Mouse (Mus musculus): ENCODE results near the gene Mlip.

Mlip gene

DNA sequence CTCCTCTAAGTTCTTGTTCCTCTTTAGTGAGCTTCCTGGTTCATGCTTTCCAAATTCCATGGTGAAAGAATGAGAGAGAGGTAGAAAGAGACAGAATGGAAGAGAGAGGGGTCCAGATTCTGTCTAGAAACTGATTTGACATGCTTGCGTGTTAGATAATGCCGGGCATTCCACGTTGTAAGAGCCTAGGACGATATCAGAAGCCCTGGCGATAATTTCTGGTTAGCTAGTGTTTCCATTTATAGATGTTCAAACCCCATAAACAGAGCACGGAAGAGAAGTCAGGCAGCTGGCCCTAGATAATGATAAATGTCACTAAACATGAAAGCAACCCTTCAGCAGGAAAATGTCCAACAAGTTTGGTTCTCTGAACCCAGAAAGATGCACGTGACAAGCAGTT, 5.1 kb downstream of the Mlip start:
- no peak for DNase-seq (ENCODE audit: low read depth)

DNA sequence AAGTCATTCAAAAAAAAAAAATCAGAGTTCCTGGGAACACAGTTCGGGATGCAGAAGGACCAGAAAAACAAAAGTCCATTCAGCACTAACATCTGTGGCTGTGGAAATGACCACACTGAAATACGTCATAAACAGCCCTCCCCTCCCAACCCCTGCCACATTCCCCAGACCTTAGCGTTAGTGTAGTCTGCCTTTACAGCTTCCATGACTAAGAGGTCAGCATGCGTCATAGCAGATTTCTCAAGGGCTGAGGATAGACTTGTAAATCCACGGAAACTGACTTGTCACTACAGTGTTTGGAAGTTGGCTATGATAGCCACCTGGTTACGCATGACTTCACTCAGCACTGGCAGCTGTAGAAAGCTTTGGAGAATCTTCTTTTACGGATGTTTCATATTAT, 8.5 kb downstream of the Mlip start:
- DNase-seq (ENCODE audit: low read depth), result peak; percentile 56

DNA sequence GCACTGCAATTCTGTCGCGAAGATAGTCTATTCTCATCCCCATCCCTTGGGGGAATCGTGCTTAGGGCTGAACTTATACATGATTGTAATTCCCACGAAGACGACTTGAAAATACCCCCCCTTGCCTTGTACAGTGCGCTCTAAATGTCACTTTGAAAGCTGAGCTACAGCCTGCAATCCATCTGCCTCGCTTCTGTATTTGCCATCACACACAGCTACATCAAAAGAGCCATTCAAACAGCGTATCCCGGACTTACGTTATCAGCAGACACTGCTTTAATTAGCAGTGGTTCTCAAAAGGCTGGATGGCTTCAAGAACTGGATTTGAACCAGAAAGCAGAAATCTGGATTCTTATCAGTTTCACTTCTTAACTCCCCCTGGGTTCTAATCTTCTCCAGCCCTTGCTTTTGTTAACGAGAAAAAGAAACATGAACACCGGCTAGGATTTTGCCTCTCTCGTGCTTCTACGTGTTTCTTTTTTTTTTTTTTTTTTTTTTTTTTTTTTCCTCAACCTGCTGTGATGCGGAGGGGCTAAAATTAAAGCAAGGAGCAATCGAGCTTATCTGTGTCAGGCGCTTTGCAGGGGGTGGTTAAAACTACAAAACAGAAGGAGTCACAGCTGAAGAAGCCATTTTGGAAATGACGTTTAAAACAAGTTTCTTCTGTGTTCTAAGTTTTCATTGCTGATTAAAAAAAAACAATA, 12.5 kb downstream of the Mlip start:
- DNase-seq (ENCODE audit: low read depth), result no peak

DNA sequence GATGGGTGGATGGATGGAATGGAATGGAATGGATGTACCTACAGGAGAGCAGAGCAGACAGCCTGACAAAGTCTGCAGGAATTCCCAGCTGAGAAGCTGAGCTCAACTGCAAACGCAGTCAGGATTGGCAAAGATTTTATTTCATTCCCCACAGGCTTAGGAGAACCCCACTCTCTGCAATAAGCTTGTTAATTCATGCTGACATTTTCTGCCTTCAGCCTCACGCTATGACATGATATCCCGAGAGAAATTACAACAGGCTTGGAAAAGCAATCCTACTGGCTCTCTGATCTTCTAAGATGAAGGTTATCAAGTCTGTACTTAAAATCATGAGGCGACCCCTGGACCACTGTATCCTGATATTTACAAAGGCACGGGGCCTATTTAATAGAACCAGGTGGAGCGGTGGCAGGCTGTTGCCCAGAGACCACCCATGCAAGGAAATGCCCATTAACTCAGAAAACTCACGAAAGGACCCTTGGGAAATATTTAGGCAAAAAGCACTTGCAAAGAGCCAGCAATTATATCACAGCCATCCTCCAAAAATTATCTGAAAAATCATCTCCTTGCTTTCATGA, 13.1 kb downstream of the Mlip start:
- no peak for DNase-seq (ENCODE audit: low read depth)

DNA sequence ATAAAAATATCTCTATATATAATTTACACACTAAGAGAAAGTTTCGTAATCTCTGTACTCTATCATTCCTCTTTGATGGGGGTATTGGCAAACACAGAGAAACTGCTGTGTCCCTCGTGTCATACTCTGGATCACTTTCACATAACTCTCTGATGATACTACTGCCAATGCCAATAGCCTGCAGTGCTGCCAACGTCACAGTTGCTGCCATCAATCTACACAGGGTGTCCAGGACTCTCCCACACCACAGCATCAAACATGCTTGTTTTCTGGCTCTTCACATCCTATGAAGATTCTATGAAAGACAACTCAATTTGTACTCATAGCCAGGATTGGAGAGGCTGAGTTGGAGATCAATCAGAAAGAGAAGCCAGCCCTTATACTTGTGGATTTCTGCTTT, 17.4 kb downstream of the Mlip start:
- DNase-seq (ENCODE audit: low read depth), result no peak

DNA sequence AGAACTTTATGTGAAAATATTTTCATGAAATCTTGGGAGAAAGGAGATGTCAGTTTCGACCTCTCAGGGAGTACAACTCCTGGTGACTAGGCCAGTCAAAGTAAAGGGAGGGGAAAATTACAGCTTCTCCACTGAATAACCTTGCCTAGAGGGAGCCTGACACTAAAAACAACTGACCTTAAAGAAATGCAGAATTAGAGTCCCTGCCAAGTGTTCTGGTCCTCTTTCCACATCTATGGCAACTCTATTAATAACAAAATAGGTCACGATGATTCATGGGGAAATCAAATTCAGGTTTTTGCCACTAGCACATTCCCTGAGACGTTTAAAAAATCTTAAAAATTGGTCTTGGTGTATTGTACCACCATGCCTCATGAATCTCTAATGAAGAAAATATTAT, 34.4 kb downstream of the Mlip start:
- peak; percentile 44 for DNase-seq (ENCODE audit: low read depth)

DNA sequence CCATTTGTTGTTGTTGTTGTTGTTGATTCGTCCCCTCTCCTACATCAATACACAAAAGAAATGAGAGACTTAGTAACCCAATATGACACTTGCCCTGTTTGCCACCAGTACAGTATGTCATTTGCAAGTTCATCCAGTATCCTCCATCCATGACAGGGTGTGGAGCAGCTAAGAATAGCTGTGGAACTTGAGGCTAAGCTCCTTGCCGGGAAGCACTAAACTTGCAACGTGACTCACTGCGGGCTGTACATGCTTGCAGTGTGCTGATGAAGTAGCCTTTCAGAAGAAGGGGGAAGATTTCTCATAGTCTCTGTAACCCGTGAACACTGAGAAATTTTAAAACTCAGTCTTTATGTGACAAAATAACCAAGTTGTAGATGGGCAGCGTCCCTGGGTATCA, 42.2 kb downstream of the Mlip start:
- no peak for DNase-seq (ENCODE audit: low read depth)

DNA sequence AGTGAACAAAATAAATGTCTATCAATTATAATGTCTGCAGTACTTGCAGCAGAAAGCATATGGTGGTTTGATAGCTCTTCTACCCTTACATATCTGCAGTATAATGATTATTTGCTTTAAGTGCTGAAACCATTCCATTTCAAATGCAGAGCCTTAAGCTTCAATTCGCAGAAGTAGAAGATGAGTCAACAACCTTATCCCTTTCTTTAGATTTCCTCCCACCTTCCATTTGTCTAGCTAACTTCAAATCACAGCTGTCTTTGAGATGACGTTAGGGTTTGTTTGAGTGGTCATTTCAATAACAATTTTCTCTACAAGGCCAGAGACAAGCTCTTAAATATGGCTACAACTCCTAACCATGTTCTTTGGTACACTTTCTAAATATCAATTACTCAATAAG, 47.4 kb downstream of the Mlip start:
- DNase-seq (ENCODE audit: low read depth), result no peak

DNA sequence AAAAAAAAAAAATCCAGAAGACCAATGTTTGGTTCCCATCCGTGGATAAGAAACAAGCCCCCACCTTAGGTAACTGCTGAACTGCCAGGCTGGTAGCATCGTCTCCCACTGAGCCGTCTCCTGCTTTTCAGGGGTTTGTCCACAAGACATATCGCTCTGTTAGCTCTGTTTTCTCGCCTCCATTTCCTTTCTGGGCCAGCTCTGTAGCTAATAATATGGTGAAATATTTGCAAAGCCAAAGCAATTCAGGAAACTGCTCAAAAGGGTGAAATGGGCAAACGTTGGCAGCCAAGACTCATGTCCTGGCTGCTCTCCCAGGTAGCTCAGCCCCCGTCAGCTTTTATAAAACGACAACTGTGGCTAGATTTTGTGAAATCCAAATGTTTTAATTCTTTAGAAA, 50.4 kb downstream of the Mlip start:
- DNase-seq (ENCODE audit: low read depth), result peak; percentile 65

DNA sequence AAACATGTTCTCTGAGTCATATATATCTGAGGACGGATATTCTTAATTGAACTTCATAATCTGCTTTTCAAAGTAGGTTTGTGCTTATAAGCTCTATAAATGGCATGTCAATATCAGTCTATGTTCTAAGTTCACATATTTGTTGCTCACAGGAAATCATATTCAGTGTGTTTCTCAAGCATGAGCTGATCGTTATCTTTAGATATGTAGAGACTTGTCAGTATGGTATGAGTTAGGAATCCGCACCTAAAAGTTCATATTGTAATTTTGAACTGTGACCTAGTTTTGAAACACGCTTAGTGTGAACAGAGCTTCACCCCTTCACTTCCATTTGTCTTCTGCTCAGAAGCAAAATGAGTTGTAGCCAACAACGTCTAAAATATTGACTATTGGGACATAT, 64.8 kb downstream of the Mlip start:
- DNase-seq (ENCODE audit: low read depth), result no peak

DNA sequence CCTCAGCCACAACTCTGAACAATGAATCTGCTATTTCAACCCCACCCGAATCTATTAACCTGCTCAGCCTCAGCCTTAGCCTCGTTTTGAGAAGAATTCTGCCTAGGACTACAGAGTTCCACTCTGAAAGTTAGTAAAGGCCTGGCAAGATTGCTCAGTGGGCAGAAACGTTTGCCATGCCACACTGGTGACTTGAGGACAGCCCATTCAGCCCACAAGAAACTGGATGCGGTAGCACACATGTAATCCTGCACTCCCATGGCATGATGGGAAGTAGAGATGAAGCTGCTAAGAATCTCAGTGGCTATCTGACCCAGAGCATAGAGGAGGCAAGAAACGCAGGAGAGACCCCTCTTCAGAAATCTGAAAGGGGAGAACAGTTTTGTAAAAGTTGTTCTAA, 73.4 kb downstream of the Mlip start:
- DNase-seq (ENCODE audit: low read depth), result no peak

DNA sequence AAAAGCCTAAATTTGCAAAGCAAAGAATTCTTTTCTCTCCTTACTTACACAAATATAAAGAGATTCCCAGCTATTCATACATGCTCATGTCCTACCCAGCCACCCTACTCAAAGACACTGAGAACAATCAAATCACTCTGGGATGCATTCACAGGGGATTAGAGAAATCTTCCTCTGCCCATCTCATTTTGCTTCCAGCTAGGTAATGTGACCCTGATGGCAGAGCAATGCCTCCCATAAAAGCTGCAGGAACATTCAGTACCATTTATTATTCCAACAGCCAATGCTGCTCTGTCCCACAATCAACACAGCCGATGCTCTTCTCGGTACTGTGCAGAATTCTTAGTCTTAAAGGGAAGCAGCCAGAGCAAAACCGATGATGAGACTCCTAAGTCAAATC, 74.7 kb downstream of the Mlip start:
- DNase-seq (ENCODE audit: low read depth), result no peak

DNA sequence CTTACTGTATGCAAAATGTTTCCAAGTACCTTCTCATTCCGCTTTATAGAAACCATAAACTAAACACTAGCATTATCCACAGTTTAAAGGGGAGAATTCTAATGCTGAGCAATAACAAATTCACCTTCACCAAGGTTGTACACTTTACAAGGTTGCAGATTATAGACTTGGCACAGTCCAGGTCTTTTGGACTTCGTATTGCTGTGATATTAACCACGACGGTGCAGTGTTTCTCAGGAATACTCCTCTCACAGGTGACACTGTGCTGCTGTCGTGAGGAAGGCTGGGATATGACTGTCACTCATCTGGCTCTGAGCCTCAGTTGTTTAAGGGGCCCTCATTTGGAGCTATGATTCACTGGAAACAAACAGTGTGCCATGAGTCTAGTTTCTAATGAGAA, 75.5 kb downstream of the Mlip start:
- DNase-seq (ENCODE audit: low read depth), result no peak

DNA sequence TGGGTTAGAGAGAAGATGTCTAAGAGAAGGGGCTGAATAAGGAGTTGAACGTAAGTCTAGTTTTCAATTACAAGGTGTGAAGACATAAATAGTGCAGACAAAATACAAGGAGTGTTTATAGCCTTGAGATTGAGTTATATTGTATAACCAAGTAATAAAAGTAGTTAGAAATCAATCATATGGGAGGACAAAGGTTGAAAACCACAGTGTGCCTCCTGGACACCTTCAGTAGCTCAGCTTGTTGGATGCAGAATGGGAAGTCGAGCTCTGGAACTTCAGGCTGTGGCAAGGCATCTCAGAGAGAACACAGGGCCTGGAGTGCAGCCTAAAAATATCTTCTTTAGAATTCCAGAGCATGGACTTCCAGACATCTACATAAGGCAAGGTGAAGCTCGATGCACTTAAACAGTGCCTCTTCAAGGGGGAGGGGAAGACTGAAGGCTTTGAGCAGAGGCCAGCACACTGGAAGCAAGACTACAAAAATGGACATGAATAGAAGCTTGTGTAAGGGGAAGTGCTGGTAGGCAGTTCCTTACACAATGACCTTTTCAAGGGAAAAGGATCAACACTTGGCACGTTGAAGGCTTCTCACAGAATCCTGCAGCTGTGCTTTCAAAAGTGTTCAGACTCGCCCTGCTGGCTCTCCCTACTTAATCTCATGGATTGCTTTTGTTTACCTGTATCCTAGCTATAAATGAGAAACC, 76.2 kb downstream of the Mlip start:
- DNase-seq (ENCODE audit: low read depth), result peak; percentile 27

DNA sequence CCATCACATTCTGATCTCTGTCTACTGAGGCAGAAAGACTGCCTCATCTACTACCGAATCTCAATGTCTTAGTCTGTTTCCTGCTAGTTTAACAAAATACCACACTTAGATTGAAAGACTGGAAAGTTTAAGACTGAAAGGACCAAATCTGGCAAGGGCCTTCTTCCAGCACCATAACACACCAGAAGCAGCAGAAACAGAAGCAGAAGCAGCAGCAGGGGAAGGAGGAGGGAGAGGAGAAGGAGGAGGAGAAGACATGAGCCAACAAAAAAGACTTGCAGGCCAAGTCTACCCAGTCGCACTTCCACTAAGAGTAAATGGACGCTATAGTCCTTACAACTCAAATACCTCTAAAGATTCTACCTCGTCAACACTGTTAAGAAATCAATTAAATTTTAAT, 80.0 kb downstream of the Mlip start:
- DNase-seq (ENCODE audit: low read depth), result no peak

DNA sequence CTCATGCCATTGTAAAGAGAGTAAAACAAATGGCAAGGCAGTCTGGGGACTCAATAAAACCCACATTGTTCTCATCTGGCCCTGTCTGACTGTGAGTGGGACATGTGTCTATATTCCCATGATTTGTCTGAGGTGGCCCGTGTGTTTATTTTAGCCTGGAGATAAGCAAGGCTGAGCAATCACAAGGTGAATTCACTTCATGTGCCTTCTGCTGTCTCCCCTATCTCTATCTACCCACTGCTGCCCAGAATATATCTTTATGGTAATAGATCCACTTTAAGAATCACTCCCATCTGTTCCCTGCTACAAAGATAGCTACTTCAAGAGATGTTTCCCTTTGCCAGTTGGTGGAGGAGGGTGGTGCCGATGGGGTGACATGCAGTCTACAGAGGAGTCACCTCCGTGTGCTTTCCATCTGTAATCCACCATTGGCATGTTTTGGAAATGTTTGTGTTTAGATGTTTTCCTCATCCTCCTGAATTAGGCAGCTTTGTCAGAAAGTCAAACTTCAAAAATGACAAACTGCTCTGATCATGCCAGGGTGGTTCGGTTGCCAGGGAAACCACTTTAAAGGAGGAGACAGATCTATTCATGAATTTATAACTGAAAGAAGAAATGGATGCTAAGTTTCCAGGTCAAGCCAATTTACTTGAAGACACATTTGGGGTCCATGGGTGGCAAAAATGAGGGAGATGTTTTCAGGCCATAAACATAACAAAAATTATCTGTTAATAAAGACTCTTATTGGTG, 87.3 kb downstream of the Mlip start:
- DNase-seq (ENCODE audit: low read depth), result no peak

DNA sequence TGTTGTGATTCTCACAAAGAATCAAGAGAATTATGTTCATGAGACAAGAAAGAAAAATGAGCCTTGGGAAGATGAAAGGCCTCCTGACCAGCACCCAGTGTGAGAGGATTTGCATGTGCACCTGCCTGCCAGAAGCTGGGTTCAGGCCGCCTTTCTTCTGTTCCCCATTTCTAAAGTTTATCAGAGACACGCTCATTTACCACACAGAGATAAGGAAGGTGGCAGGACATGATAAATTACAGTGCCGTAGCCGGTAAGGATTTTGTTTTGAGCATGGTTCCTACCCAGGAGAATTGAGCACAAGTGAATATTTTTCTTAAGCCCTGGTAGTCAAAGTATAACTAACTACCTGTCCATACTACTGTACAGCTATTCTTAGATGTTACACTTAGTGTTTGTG, 93.7 kb downstream of the Mlip start:
- no peak for DNase-seq (ENCODE audit: low read depth)

DNA sequence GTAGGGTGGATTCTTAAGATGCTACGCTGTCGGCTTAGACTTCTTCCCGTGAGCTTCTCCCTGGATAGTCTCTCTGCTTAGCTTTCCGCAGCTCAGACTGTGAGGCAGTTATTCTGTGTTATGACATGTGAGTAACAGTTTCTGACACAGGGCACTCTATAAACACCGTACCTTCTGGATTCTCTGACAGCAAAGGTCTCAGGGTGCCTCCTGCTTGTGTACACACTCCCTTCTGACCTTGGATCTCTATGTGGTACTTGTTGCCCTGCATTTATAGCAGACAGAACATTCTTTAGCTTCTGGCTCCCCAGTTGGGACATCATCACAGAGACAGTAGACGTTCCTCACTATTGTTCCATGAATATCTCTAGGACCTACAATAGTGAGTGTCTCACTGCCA, 94.5 kb downstream of the Mlip start:
- no peak for DNase-seq (ENCODE audit: low read depth)

DNA sequence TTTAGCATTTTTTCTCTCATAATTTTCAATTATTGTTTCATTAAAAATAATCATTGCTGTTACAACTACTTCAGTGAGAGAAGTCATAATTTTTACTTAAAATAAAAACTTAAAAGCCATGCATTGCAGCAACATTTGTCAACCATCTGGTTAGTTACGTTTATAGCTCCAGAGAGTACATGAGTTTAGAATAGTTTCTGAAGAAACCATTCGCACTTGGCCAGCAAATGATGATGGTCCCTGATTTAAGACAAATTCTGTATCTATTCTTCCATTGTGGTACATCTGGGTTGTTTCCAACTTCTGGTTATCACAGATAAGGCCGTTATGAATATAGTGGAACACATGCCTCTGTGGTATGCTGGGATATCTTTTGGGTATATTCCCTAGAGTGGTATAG, 98.3 kb downstream of the Mlip start:
- no peak for DNase-seq (ENCODE audit: low read depth)

DNA sequence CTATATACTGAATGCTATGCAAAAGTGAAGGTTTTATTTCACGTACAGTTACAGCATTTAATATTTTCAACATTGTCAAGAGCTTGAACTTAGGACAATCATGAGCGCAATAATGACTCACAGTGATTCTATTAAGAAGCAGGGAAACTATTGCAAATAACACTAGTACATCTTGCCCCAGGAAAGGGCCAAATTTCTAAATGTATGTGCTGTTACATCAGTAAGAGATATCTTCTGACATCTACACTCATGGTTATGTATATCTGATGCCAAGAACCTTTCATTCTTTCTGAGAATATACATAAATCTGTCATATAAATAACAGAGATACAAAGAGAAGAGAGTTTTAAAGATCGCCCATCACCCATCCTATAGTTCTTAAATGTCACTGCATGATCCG, 100.0 kb downstream of the Mlip start:
- no peak for DNase-seq (ENCODE audit: low read depth)

DNA sequence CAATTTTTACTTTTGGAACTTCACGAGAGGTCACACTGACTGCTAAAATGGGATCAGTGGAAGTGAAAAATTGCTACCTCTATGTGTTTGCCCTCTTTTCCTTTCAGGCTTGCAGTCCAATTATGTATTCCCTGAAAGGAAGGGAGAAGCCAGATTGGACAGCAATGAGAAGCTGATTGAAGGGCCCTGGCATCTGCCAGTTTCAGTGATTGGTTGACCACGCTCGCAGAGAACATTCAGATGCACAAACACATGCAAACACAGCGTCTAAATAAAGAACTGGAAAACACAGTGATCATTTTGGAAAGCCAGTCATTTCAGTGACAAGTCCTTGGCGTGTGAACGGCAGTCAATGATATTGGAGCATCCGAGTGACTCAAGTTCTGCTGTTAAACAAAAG, 100.6 kb downstream of the Mlip start:
- no peak for DNase-seq (ENCODE audit: low read depth)

DNA sequence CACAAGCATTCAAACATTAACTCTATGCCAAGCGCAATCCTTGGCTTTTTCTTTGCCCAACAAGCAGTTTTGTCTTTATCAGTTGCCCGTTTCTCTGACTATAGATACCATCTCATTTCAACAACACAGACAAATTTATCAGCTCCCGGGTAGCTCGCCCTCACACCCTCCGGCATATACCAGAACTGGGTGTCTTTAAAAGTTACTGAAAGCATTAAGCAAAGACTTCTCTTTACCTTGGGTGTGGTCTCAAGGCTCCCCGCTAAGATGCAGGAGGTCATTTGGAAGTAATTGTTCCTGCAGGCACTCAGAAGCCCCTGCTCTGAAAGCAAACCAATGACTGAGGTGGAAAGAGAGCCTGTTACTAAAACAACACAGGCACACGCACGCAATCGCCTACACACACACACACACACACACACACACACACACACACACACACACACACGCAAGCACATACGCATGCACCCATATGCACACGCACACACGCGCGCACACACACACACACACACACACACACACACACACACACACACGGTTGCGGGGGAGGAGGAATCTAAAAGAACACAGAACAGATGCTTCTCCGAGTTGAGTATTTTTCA, 101.2 kb downstream of the Mlip start:
- DNase-seq (ENCODE audit: low read depth), result no peak

DNA sequence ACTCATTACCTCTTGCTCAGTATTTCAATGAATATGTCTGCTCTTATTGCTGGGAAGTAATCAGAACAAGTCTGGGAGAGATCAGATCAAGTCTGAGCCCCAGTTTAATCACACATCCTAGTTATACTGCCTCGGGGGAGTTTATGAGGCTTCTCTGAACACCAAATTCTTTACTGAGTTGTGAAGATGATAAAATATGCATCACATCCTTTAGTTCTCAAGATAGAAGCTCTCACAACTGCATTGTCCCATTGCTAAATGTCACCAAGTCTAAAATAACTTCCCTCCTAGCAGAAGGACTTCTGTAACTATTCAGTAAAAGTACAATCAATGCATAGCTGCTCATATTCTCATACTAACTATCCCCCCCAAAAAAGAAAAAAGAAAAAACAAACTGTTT, 154.5 kb downstream of the Mlip start:
- DNase-seq (ENCODE audit: low read depth), result no peak

Data from fibroblast of lung, adult 2 months (primary cell).